Mouse (Mus musculus): ENCODE results near the gene Tigit. TPM values are rescaled to one million over a fixed set of nuclear protein-coding genes. Genes with fewer than 3 reads are reported as not detected.

The Tigit gene
- polyA plus RNA-seq (2016; fragmentation: Nextera tagmentation; extraction: Ambion mirVana): not detected in 2 replicates

DNA sequence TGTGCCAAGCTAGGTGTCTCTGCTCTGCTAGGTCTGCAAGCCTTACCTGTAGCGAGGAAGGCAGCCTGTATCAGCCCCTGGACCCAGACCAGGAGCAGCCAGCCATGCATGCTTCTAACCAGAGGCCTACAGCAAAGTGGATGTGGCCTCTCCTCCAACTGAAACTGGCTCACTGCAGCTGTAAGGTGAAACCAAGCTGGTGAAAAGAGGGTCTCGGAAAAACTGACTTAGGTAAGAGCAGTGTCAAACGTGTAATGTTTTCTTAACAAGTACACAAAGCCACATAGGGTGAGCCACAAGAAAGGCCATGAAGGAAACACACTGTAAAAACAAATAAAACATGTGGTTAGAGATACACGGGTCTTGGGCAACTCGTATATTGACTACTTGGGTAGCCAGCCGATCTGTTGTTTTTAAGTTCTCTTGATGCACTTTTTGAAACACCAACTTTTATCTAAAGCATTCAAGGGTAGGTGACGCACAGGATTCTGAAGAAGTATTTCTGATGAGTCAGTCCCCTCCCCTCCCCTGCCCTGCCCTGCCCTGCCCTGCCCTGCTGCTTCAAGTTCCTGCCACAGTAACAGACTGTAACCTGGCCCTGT, at the start of gene Tigit:
TSS of gene Tigit (minus strand) at position 169 of the 602 bp plus-strand sequence.
- Histone ChIP-seq H3K4me2 (no peak within 1 kb of the TSS), H3K36me3 (no peaks in the 10 kb centered on the region), H3K27me3 (peaks cover 52% of the 10 kb centered on the region), H3K27ac (no peak within 1 kb of the TSS), H3K4me1 (replicated peaks) (no peaks in the 10 kb centered on the region; the same call in 1 of the 2 replicates), H3K4me3 (replicated peaks) (no peak within 1 kb of the TSS), H3K9ac (replicated peaks) (no peak within 1 kb of the TSS), H3K9me3 (no peaks in the 10 kb centered on the region)
- ATAC-seq (ENCODE audit: insufficient number of reproducible peaks, insufficient read depth, low FRiP score, low TSS enrichment, low read depth): no peak
- WGBS: 72% methylated on average over 7 of the region's 7 CpGs

DNA sequence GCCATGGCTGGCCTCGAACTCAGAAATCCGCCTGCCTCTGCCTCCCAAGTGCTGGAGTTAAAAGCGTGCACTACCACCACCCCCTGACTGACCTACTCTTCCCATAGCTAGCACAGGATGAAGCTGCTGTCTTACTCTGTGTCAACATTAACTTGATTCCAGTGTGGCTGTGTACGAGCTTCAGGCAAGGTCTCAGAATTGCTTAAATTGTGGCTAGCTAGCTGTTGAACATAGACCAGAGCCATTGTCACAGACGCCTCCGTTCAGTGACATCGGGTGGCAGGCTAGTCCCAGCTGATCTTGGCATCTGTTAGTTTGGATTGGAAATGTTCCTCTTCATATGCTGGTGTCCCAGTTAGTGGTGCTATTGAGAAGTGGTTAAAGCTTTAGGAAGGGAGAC, 47.4 kb upstream of the Tigit start:
- Histone ChIP-seq H3K4me3 (replicated peaks) (no peak overlapping the region), H3K9ac (replicated peaks) (no peak overlapping the region), H3K9me3 (no peaks in the 10 kb centered on the region), H3K27me3 (no peaks in the 10 kb centered on the region; the same call in 1 of the 2 replicates), H3K27ac (no peak overlapping the region), H3K4me2 (no peak overlapping the region), H3K4me1 (replicated peaks) (no peaks in the 10 kb centered on the region), H3K36me3 (no peaks in the 10 kb centered on the region)
- ATAC-seq (ENCODE audit: insufficient number of reproducible peaks, insufficient read depth, low FRiP score, low TSS enrichment, low read depth): no peak
- 94% methylated on average over 7 of the region's 7 CpGs for whole genome bisulfite sequencing

DNA sequence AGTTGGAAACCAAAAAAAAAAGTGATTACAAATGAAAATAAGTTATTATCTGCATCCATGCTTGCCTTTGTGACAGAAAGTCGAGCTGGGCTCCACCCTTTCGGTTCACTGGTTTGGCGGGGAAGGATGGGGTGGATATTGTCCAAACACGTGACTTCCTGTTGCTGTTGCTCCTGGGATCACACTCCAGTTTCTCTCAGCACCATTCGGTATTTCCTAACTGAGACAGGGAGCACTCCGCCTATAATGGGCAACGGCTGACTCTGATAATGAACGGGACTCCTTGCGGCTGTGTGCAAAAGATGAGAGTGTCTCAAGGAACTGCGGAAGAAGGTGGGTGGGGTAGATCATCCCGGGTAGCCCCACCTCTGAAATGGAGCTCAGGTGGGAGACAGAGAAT, 46.7 kb upstream of the Tigit start:
- no peak overlapping the region for H3K27ac ChIP-seq
- H3K4me1 ChIP-seq (replicated peaks): no peaks in the 10 kb centered on the region
- no peak overlapping the region for H3K4me2 ChIP-seq
- no peaks in the 10 kb centered on the region for H3K36me3 ChIP-seq
- whole genome bisulfite sequencing: 89% methylated on average over 11 of the region's 11 CpGs
- H3K27me3 ChIP-seq: no peaks in the 10 kb centered on the region; the same call in 1 of the 2 replicates
- H3K9me3 ChIP-seq: no peaks in the 10 kb centered on the region
- no peak overlapping the region for H3K4me3 ChIP-seq (replicated peaks)
- H3K9ac ChIP-seq (replicated peaks): no peak overlapping the region
- ATAC-seq (ENCODE audit: insufficient number of reproducible peaks, insufficient read depth, low FRiP score, low TSS enrichment, low read depth): no peak

DNA sequence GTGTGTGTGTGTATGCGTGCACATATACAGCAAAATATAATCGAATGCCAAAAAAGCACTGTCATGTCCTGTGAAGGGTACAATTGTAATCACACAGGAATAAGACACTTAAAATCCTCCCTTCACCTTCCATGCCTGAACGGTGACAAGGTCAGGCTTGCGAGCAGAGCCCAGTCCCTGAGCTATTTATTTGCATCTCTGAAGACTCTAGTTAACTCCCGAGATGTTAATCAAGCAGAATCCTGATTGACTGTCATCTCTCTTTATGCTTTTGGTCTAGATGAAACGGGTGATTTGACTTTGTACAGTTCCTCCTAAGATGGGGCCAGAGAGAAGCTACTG, 46.2 kb upstream of the Tigit start:
- H3K9ac ChIP-seq (replicated peaks): no peak overlapping the region
- 72% methylated on average over 6 of the region's 6 CpGs for WGBS
- no peak for ATAC-seq (ENCODE audit: insufficient number of reproducible peaks, insufficient read depth, low FRiP score, low TSS enrichment, low read depth)
- no peak overlapping the region for H3K4me3 ChIP-seq (replicated peaks)
- no peaks in the 10 kb centered on the region for H3K4me1 ChIP-seq (replicated peaks)
- H3K27me3 ChIP-seq: no peaks in the 10 kb centered on the region; the same call in 1 of the 2 replicates
- no peaks in the 10 kb centered on the region for H3K9me3 ChIP-seq
- H3K4me2 ChIP-seq: no peak overlapping the region
- H3K27ac ChIP-seq: no peak overlapping the region
- H3K36me3 ChIP-seq: no peaks in the 10 kb centered on the region

DNA sequence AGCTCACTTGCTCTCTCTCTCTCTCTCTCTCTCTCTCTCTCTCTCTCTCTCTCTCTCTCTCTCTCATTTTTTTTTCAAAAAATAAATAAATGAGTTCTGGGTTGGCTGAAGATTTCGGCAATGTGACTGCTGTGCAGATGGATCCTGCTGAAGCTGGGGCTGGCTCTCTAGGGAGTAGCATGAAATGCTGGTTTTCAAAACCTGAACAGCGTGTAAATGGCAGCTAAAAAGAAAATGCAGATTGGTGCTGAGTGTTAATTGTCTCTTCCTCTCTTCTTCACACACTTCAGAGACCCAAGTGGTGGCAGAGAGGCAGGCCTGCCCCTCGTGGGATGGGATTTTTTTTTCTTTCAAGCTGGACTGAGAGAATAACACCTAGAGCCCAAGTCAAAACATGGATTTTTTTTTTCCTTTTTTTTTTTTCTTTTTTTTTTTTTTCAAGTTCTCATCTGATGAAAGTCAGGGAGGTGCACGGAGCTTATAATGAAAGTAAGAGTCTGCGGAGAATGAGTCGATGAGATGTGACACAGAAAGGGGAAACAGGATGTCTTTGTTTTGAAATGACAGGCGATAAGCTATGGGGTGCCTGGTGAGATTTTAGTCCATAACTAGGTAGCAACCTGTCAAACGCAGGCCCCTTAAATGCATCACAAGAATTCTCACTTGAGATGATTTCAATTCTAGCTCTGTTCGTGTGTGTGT, 45.6 kb upstream of the Tigit start:
- no peak for ATAC-seq (ENCODE audit: insufficient number of reproducible peaks, insufficient read depth, low FRiP score, low TSS enrichment, low read depth)
- H3K4me2 ChIP-seq: no peak overlapping the region
- 67% methylated on average over 9 of the region's 9 CpGs for WGBS
- H3K27ac ChIP-seq: no peak overlapping the region
- H3K4me3 ChIP-seq (replicated peaks): no peak overlapping the region
- no peaks in the 10 kb centered on the region for H3K36me3 ChIP-seq
- no peaks in the 10 kb centered on the region for H3K9me3 ChIP-seq
- H3K9ac ChIP-seq (replicated peaks): no peak overlapping the region
- no peaks in the 10 kb centered on the region for H3K4me1 ChIP-seq (replicated peaks)
- H3K27me3 ChIP-seq: no peaks in the 10 kb centered on the region; the same call in 1 of the 2 replicates

DNA sequence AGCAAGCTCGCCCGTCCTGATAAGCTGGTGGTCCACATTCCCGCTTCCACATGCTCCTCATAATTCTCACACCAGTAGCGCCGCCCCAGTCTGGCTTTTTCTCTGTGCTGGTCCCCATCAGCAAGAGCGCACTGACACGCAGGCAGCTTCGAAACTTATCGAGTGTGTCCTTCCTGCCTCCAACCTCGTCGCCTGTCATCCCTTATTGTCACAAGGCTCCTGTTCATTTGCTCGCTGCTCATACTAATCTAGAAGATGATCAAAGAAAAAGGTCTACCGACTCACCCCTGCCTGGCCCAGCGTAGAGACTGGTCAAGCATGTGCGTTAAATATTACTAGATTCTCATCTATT, 45.1 kb upstream of the Tigit start:
- Histone ChIP-seq H3K4me3 (replicated peaks) (no peak overlapping the region), H3K9me3 (no peaks in the 10 kb centered on the region), H3K27me3 (no peaks in the 10 kb centered on the region; the same call in 1 of the 2 replicates), H3K27ac (no peak overlapping the region), H3K4me1 (replicated peaks) (no peaks in the 10 kb centered on the region), H3K9ac (replicated peaks) (no peak overlapping the region), H3K4me2 (no peak overlapping the region), H3K36me3 (no peaks in the 10 kb centered on the region)
- no peak for ATAC-seq (ENCODE audit: insufficient number of reproducible peaks, insufficient read depth, low FRiP score, low TSS enrichment, low read depth)
- 76% methylated on average over 15 of the region's 15 CpGs for WGBS

DNA sequence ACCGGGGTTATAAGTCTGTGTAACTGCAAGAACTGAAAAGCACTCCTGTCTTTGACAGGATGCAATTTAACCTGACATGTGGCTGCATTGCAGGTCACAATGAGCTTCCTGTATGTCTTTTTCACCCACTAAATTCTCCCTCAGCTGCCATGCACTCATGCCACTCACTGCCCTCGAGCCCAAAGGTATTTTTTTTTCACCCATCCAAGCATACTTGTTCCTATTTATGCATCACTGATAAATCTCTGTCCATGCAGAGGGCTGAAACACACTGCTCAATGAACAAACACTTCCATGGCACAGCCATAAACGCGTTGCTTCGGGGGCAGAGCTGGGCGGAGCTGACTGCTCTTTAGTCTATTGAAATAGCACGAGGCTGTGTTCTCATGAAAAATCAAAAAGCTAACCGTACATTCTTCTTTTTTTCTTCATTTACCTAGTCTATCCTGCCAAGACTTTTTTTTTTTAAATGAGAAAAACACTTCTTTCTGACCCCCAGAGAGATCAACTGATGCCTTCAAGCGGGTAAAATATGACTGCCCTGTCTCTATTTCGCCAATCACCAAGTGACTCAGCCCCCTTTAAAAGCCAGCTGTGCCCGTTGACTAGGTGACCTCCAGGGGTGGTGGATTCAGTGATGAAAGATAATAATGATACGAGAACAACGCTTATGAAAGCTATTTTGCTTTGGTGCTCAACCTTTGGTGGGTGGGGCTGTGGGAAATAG, 44.6 kb upstream of the Tigit start:
- WGBS: 59% methylated on average over 13 of the region's 13 CpGs
- ATAC-seq (ENCODE audit: insufficient number of reproducible peaks, insufficient read depth, low FRiP score, low TSS enrichment, low read depth): no peak
- Histone ChIP-seq H3K36me3 (no peaks in the 10 kb centered on the region), H3K4me2 (no peak overlapping the region), H3K4me3 (replicated peaks) (no peak overlapping the region), H3K9ac (replicated peaks) (no peak overlapping the region), H3K27ac (no peak overlapping the region), H3K27me3 (no peaks in the 10 kb centered on the region; the same call in 1 of the 2 replicates), H3K9me3 (no peaks in the 10 kb centered on the region), H3K4me1 (replicated peaks) (no peaks in the 10 kb centered on the region)

DNA sequence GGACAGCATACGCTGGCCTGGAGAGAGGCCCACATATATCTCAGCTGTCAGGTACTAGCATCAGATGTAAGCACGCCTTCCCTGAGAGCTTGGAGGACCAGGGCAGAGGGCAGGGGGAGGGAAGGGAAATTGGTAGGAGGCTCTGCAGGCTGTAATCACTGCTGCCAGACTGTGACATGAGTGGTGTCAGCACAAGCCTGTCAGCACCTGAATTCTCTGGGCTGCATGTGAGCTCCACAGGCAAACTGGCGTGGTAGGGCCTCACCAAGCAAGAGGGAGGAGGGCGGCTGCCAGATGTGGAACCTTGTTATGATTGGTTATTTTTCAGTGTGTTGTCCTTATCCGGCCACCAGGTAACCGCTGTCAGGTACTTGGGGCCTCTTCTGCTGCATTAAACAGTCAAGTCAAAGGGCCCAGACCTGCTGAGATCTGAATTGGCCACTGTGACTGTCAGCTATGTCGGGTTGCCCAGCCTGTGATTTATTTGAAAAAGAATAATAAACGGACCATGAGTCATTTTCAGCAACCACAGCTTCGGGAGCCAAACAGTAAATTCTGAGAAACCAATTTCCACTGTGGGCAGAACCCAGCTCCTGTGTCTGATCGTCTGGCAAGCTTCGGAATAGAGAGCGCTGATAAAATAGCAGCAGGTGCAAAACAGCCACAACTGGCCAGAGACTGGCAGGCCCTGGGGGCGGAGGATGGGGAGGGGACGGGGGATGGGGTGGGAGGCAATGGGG, 38.0 kb upstream of the Tigit start:
- H3K4me3 ChIP-seq (replicated peaks): no peak overlapping the region
- no peaks in the 10 kb centered on the region for H3K36me3 ChIP-seq
- H3K27me3 ChIP-seq: no peaks in the 10 kb centered on the region
- no peak overlapping the region for H3K9ac ChIP-seq (replicated peaks)
- no peak overlapping the region for H3K4me2 ChIP-seq
- ATAC-seq (ENCODE audit: insufficient number of reproducible peaks, insufficient read depth, low FRiP score, low TSS enrichment, low read depth): no peak
- H3K27ac ChIP-seq: no peak overlapping the region
- 0 out of 2 replicates have a peak, but pooled peaks cover 3% of the 10 kb centered on the region for H3K9me3 ChIP-seq
- H3K4me1 ChIP-seq (replicated peaks): no peaks in the 10 kb centered on the region
- 51% methylated on average over 14 of the region's 14 CpGs for WGBS

DNA sequence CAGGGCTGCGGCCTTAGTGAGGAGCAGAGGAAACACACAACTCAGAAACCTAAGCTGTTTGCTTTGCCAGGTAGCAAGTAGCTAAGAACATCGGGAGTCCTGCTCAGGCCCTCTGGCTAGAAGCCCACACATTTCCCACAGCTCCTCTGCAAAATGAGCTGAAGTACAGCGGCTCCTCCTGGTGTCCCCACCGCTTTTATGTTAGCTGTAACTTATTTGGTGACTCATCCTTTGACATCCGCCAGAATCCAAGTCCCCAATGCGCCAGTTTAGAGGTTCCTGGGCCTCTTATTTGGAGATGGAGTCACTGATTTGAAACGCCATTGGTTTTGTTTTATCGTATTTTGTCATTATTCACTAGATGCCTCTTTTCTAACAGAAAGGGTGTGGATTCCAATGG, 36.6 kb upstream of the Tigit start:
- Histone ChIP-seq H3K4me3 (replicated peaks) (no peak overlapping the region), H3K4me2 (no peak overlapping the region)
- WGBS: 90% methylated on average over 8 of the region's 8 CpGs

DNA sequence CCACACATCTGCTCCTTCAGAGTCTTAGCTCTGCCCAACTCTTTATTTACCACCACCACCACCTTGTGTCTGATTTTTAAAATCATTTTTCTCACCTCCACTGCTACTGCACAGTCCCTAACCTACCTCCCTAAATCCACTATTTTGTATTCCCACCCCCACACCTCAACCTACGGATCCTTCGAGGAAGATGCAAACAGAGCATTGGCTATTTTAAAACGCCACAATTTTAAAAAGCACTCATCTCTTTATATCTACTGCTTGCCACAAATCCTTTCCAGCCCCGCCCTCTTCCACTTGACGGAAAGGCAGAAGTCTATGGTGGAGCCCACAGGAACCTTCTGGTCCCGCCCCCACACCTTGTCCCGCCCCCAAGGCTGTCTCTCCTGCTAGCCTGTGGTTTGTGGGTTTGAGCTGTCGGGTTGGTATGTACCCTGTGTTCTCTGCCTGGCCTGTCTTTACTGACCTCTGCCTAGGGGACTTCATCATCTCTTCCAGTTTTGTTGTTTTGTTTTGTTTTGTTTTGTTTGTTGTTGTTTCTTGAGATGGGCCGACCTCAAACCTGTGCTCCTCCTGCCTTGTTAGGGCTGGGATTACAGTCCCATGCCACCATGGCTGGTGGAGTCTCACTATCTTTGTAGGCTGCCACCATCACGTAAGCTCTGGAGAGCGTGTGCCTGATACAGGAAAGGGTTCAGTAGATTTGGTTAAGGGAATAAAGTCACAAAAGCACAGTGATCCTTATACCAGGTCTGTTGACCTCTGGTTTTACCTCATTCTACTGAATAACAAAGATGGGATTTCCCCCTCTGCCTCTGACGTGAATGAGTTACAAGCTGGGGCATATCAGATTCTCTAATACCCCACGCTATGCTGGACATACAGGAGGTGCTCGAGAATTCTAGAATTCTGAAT, 35.0 kb upstream of the Tigit start:
- H3K4me3 ChIP-seq (replicated peaks): no peak overlapping the region
- no peaks in the 10 kb centered on the region for H3K36me3 ChIP-seq
- WGBS: 83% methylated on average over 14 of the region's 14 CpGs
- H3K4me1 ChIP-seq (replicated peaks): no peaks in the 10 kb centered on the region
- H3K4me2 ChIP-seq: no peak overlapping the region
- H3K9me3 ChIP-seq: 0 out of 2 replicates have a peak, but pooled peaks cover 3% of the 10 kb centered on the region
- ATAC-seq (ENCODE audit: insufficient number of reproducible peaks, insufficient read depth, low FRiP score, low TSS enrichment, low read depth): no peak
- H3K27ac ChIP-seq: no peak overlapping the region
- H3K9ac ChIP-seq (replicated peaks): no peak overlapping the region
- no peaks in the 10 kb centered on the region for H3K27me3 ChIP-seq

More for the DNA sequence above, 36.6 kb upstream of the Tigit start:
- Histone ChIP-seq H3K27ac (no peak overlapping the region), H3K9me3 (0 out of 2 replicates have a peak, but pooled peaks cover 3% of the 10 kb centered on the region), H3K4me1 (replicated peaks) (no peaks in the 10 kb centered on the region), H3K36me3 (no peaks in the 10 kb centered on the region), H3K9ac (replicated peaks) (no peak overlapping the region), H3K27me3 (no peaks in the 10 kb centered on the region)
- ATAC-seq (ENCODE audit: insufficient number of reproducible peaks, insufficient read depth, low FRiP score, low TSS enrichment, low read depth): no peak
